Mouse (Mus musculus): ENCODE data around the gene Hist1h2bl. TPM values are rescaled to one million over a fixed set of nuclear protein-coding genes. Genes with fewer than 3 reads are reported as not detected.
"Not testable (repeated sequence)": the region's sequence is repeated elsewhere in the genome, so short reads cannot be mapped to it uniquely, and the experiment has no call there.

Hist1h2bl gene
- polyA plus RNA-seq, 1 experiment from 2014 or later: not detected

GRCm38 (mm10) chr13:21718381-21719080 lies 2.6 kb upstream of the Hist1h2bl start:
- H3K4me2 ChIP-seq: peak overlapping the region; percentile 78
- peak overlapping the region; percentile 21; the same call in 1 of the 2 replicates for H3K9ac ChIP-seq
- ATAC-seq (replicated peaks): no peak
- H3K4me3 ChIP-seq: peak overlapping the region; percentile 39
- no peaks in the 10 kb centered on the region for H3K36me3 ChIP-seq (replicated peaks)
- no peaks in the 10 kb centered on the region for H3K9me3 ChIP-seq
- H3K27ac ChIP-seq: peak overlapping the region; percentile 58; the same call in 1 of the 2 replicates
- H3K27me3 ChIP-seq (replicated peaks): no peaks in the 10 kb centered on the region
- peaks cover 36% of the 10 kb centered on the region for H3K4me1 ChIP-seq
- 58% methylated on average over 4 of the region's 4 CpGs for WGBS

- peak within 1 kb of the TSS; percentile 91 for H3K27ac ChIP-seq
- peak within 1 kb of the TSS; percentile 52 for H3K9ac ChIP-seq
- not testable (repeated sequence) for H3K27me3 ChIP-seq (replicated peaks); H3K9me3 ChIP-seq; H3K36me3 ChIP-seq (replicated peaks)
- H3K4me1 ChIP-seq: peaks cover 35% of the 10 kb centered on the region
- peak; percentile 45 for ATAC-seq (replicated peaks)
- H3K4me2 ChIP-seq: peak within 1 kb of the TSS; percentile 78
- WGBS: under 1% methylated on average over 31 of the region's 56 CpGs
- H3K4me3 ChIP-seq: peak within 1 kb of the TSS; percentile 44
Observed at GRCm38 (mm10) chr13:21717397-21718357, 1.7 kb upstream of the Hist1h2bl start, which contains the start of gene Hist1h3h. Gene Hist1h3h, plus strand, starts transcription at chr13:21717659.

GRCm38 (mm10) chr13:21716540-21717391 lies 823 bp upstream of the Hist1h2bl start:
- 0% methylated on average over 16 of the region's 38 CpGs for WGBS
- peak overlapping the region; percentile 91 for H3K27ac ChIP-seq
- not testable (repeated sequence) for H3K27me3 ChIP-seq (replicated peaks); H3K36me3 ChIP-seq (replicated peaks); H3K9me3 ChIP-seq
- H3K4me1 ChIP-seq: peaks cover 30% of the 10 kb centered on the region
- peak; percentile 4; the same call in 1 of the 2 replicates for ATAC-seq (replicated peaks)
- H3K4me2 ChIP-seq: peak overlapping the region; percentile 78
- peak overlapping the region; percentile 52 for H3K9ac ChIP-seq
- peak overlapping the region; percentile 44 for H3K4me3 ChIP-seq

- Histone ChIP-seq H3K36me3 (replicated peaks) (no peaks in the 10 kb centered on the region), H3K9me3 (no peaks in the 10 kb centered on the region), H3K27ac (peak overlapping the region; percentile 91), H3K9ac (peak overlapping the region; percentile 1; the same call in 1 of the 2 replicates), H3K27me3 (replicated peaks) (no peaks in the 10 kb centered on the region), H3K4me3 (peak overlapping the region; percentile 44), H3K4me2 (peak overlapping the region; percentile 78), H3K4me1 (peaks cover 24% of the 10 kb centered on the region)
- no peak for ATAC-seq (replicated peaks)
- under 1% methylated on average over 22 of the region's 22 CpGs for WGBS
Observed at GRCm38 (mm10) chr13:21715131-21715863, 646 bp downstream of the Hist1h2bl start.

GRCm38 (mm10) chr13:21714725-21715124 lies 1.2 kb downstream of the Hist1h2bl start:
- Histone ChIP-seq H3K27ac (peak overlapping the region; percentile 91; the same call in 1 of the 2 replicates), H3K9ac (peak overlapping the region; percentile 1; the same call in 1 of the 2 replicates), H3K4me2 (peak overlapping the region; percentile 78), H3K4me3 (peak overlapping the region; percentile 44), H3K4me1 (peaks cover 24% of the 10 kb centered on the region), H3K36me3 (replicated peaks) (no peaks in the 10 kb centered on the region), H3K27me3 (replicated peaks) (no peaks in the 10 kb centered on the region), H3K9me3 (no peaks in the 10 kb centered on the region)
- ATAC-seq (replicated peaks): no peak
- WGBS: 2% methylated on average over 7 of the region's 7 CpGs

GRCm38 (mm10) chr13:21711698-21712097 lies 4.2 kb downstream of the Hist1h2bl start:
- H3K27ac ChIP-seq: no peak overlapping the region
- no peak for ATAC-seq (replicated peaks)
- H3K27me3 ChIP-seq (replicated peaks): no peaks in the 10 kb centered on the region
- H3K4me2 ChIP-seq: peak overlapping the region; percentile 77
- peaks cover 9% of the 10 kb centered on the region for H3K4me1 ChIP-seq
- peak overlapping the region; percentile 47 for H3K4me3 ChIP-seq
- H3K9ac ChIP-seq: no peak overlapping the region
- WGBS: 23% methylated on average over 4 of the region's 4 CpGs
- H3K9me3 ChIP-seq: no peaks in the 10 kb centered on the region
- H3K36me3 ChIP-seq (replicated peaks): no peaks in the 10 kb centered on the region

GRCm38 (mm10) chr13:21710821-21711525 lies 5.0 kb downstream of the Hist1h2bl start:
- Histone ChIP-seq H3K27ac (no peak overlapping the region), H3K4me1 (peaks cover 9% of the 10 kb centered on the region), H3K36me3 (replicated peaks) (no peaks in the 10 kb centered on the region), H3K9me3 (no peaks in the 10 kb centered on the region), H3K4me3 (peak overlapping the region; percentile 47), H3K9ac (peak overlapping the region; percentile 29), H3K4me2 (peak overlapping the region; percentile 77), H3K27me3 (replicated peaks) (no peaks in the 10 kb centered on the region)
- peak; percentile 89 for ATAC-seq (replicated peaks)
- WGBS: 2% methylated on average over 22 of the region's 22 CpGs

DNA sequence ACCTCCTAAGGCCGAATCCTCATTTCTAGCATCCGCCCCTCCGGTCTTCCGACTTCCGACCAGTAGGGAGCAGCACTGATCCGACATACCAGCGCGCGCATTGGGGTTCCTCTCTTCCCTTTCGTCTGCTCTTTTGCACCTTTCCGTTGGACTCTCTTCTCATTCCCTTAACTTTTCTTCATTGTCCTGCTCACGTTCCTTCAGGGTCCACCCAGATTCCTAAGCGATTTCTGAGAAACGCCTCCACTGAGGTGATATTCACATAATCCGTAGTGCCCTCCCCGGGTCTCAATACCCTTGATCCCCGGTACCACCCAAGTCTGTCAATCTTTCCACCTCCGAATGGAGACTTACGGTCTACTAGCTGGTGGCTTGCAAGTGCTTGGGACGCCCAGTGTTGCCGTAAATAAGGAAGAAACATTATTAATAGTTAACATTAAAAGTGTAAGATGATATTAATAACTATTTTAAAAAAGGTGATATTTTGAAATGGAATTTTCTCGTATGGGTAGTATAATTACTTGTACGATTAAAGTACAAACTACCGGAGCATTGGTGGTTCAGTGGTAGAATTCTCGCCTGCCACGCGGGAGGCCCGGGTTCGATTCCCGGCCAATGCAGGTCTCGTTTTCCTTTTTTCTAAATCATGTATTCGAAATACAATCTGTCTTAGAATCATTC lies 5.8 kb downstream of the Hist1h2bl start:
- H3K4me1 ChIP-seq: peaks cover 4% of the 10 kb centered on the region
- peak overlapping the region; percentile 63 for H3K27ac ChIP-seq
- ATAC-seq (replicated peaks): peak; percentile 88
- H3K9me3 ChIP-seq: no peaks in the 10 kb centered on the region
- 0% methylated on average over 32 of the region's 32 CpGs for WGBS
- peak overlapping the region; percentile 31 for H3K9ac ChIP-seq
- H3K4me2 ChIP-seq: peak overlapping the region; percentile 77
- no peaks in the 10 kb centered on the region for H3K36me3 ChIP-seq (replicated peaks)
- H3K27me3 ChIP-seq (replicated peaks): no peaks in the 10 kb centered on the region
- H3K4me3 ChIP-seq: peak overlapping the region; percentile 47

DNA sequence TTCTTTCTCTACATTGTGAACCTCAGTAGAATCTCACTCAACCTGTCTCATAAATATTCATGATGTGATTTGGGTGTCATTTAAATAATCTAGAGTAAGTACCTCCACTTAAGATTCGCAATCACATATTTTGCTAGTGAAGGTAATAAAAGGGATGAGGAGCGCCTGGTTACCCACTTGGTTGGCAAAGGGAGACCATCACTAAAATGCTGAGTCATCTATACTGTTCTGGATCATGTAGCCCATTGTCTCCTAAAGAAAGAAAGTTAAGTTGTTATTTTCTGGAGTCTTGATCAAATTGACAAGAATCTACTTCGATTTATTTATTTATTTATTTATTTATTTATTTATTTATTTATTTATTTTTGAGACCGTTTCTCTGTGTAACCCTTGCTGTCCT lies 9.3 kb downstream of the Hist1h2bl start:
- 77% methylated on average over 4 of the region's 4 CpGs for WGBS
- ATAC-seq (replicated peaks): no peak
- no peaks in the 10 kb centered on the region for H3K36me3 ChIP-seq (replicated peaks)
- H3K4me2 ChIP-seq: no peak overlapping the region
- no peak overlapping the region for H3K27ac ChIP-seq
- H3K9me3 ChIP-seq: no peaks in the 10 kb centered on the region
- no peak overlapping the region for H3K4me3 ChIP-seq
- H3K27me3 ChIP-seq (replicated peaks): no peaks in the 10 kb centered on the region
- H3K4me1 ChIP-seq: no peaks in the 10 kb centered on the region
- no peak overlapping the region for H3K9ac ChIP-seq

DNA sequence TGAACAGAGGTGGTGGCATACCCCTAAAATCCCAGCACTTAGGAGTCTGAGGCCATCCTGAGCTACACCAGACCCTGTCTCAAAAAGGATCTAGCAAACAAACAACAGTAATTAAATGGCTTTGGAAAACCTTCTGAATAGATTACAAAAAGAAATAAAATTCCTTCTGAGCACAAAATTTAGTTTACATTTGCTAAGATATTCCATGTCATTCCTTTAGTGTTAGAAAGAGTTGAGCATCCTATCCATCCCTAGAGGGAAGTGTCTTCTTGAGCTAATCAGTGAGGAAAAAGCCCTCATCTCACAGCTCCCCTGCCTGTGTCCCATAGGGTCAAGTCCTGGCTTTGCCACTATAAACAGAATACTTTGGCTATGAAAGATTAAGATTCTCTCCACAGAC lies 18.1 kb downstream of the Hist1h2bl start, which contains the start of gene Olfr1359:
Gene Olfr1359 (plus strand): TSS at position 301 of the 400 bp plus-strand sequence.
- no peak within 1 kb of the TSS for H3K4me2 ChIP-seq
- no peak within 1 kb of the TSS for H3K9ac ChIP-seq
- no peaks in the 10 kb centered on the region for H3K9me3 ChIP-seq
- H3K36me3 ChIP-seq (replicated peaks): no peaks in the 10 kb centered on the region
- no peaks in the 10 kb centered on the region for H3K4me1 ChIP-seq
- H3K27ac ChIP-seq: no peak within 1 kb of the TSS
- no peak within 1 kb of the TSS for H3K4me3 ChIP-seq
- ATAC-seq (replicated peaks): no peak
- no peaks in the 10 kb centered on the region for H3K27me3 ChIP-seq (replicated peaks)

Measured in midbrain, embryonic 15.5 days (tissue).